In the genomic region with DNA sequence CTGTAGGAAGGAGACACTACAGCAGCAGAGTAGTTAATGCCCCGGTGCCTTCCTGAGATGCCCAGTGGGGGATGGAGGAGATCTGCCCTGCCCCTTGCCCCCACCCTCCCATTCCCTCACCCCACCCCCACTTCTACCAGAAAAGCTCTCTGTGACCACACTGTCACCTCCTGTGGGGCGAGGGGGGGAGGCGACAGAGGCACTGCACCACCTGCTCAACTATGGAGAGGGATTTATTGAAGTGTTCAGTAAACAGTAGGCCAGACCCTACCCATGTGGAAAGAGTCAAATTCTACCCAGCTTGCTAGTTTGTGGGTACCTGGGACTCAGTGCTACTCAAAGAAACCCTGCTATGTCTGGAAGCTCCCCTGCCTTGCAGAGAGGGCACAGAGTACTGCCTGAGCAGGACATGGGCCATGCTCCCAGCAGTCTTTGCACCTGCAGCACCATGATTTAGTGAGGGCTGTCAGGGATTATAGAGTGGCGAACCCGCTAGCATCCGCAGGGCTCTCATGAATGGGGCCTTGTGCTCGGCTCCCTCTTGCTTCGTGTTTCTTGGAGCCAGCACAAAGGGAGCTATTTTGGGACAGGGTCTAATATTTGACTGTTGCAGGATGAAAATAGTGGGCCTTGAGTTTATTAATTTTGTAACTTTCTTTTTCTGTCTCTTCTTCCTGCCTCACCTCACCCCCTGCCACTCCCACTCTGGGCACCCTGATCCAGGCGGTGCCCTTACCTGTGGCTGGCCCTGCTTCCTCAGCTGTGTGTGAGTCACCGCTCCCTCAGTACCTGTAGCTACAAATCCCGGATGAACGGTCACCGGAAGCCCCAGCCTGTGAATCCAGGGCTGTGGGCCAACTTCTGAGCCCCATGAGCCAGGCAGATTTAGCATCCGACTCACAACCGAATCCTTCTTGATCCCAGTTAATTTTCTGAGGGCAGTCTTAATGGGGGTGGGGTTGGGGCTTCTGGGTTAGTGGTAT, we compare ENCODE assay signal across 15 mouse cellular contexts.
DNase-seq lines count a peak whose midpoint lies in the region; ATAC-seq lines count a peak whose summit lies in the region.
"Had no signal": no experiment of that assay in that cellular context is flagged by ENCODE, and none has a peak within 500 bp of the region (broad histone marks: within the 10 kb centered on the region; RNA-seq: fewer than 3 reads in every experiment).

No protein-coding gene starts in this region.

- H3K4me3 ChIP-seq in limb, embryonic 12.5 days (replicated peaks): no peak overlapping the region
- H3K4me3 ChIP-seq in neural tube, embryonic 15.5 days (replicated peaks): no peak overlapping the region
- H3K4me3 ChIP-seq: stomach, embryonic 15.5 days had no signal

- H3K4me1 ChIP-seq in limb, embryonic 12.5 days (replicated peaks): peaks cover 21% of the 10 kb centered on the region
- peaks cover 10% of the 10 kb centered on the region; the same call in 1 of the 2 replicates for H3K4me1 ChIP-seq in neural tube, embryonic 15.5 days
- H3K4me1 ChIP-seq: stomach, embryonic 15.5 days had no signal

- peaks cover 16% of the 10 kb centered on the region for H3K27me3 ChIP-seq in limb, embryonic 12.5 days
- H3K27me3 ChIP-seq in neural tube, embryonic 15.5 days (replicated peaks): no peaks in the 10 kb centered on the region
- H3K27me3 ChIP-seq: stomach, embryonic 15.5 days had no signal

- peak; percentile 76 for ATAC-seq in limb, embryonic 12.5 days (ENCODE audit: insufficient number of reproducible peaks, insufficient read depth, low FRiP score, low TSS enrichment, low read depth)
- peak; percentile 77; the same call in 1 of the 2 replicates for ATAC-seq in neural tube, embryonic 15.5 days (ENCODE audit: low FRiP score)
- ATAC-seq: activated CD4-positive, CD25-positive, alpha-beta regulatory T cell, adult 4 months had no signal

- peak; percentile 52 for DNase-seq in embryo, embryonic 11 days
- no peak for DNase-seq in embryo, embryonic 10 days (ENCODE audit: low spot score)
- peak; percentile 26 for DNase-seq in retina, postnatal 1 day
- DNase-seq in retina, embryonic 14.5 days (ENCODE audit: low spot score): no peak
- no peak for DNase-seq in adrenal gland, adult (ENCODE audit: inconsistent age in 2 of 2, low spot score in 1 of 2)
- DNase-seq in left cerebral cortex, adult 9 months (ENCODE audit: low spot score in 2 of 2): no peak
- DNase-seq: gastrocnemius, postnatal 14 days; heart, postnatal 10 days; kidney, adult 8-10 months; layer of hippocampus, postnatal 36 days had no signal

- H3K27ac ChIP-seq in limb, embryonic 12.5 days: peak overlapping the region; percentile 69
- H3K27ac ChIP-seq in neural tube, embryonic 15.5 days (replicated peaks): no peak overlapping the region
- H3K27ac ChIP-seq: stomach, embryonic 15.5 days had no signal

- H3K4me2 ChIP-seq in limb, embryonic 12.5 days: no peak overlapping the region
- no peak overlapping the region for H3K4me2 ChIP-seq in neural tube, embryonic 15.5 days
- H3K4me2 ChIP-seq: stomach, embryonic 15.5 days had no signal

- no peak overlapping the region for H3K9ac ChIP-seq in limb, embryonic 12.5 days (replicated peaks)
- H3K9ac ChIP-seq in neural tube, embryonic 15.5 days (replicated peaks): no peak overlapping the region
- H3K9ac ChIP-seq: stomach, embryonic 15.5 days had no signal

- H3K9me3 ChIP-seq in limb, embryonic 12.5 days: 0 out of 2 replicates have a peak, but pooled peaks cover 3% of the 10 kb centered on the region
- H3K9me3 ChIP-seq in neural tube, embryonic 15.5 days (replicated peaks): no peaks in the 10 kb centered on the region
- H3K9me3 ChIP-seq: stomach, embryonic 15.5 days had no signal

- WGBS in limb, embryonic 12.5 days: 49% methylated on average over 15 of the region's 15 CpGs
- 35% methylated on average over 15 of the region's 15 CpGs for WGBS in neural tube, embryonic 15.5 days

- H3K36me3 ChIP-seq in limb, embryonic 12.5 days: no peaks in the 10 kb centered on the region
- H3K36me3 ChIP-seq in neural tube, embryonic 15.5 days: no peaks in the 10 kb centered on the region
- H3K36me3 ChIP-seq: G1E; stomach, embryonic 15.5 days had no signal

Comparison
In these comparisons a context has a peak if more than half of its experiments do, and no peak if none do; other contexts are left out.
1. DNase-seq: peak in embryo, embryonic 11 days (single experiment) and retina, postnatal 1 day (single experiment); none in embryo, embryonic 10 days (single experiment), retina, embryonic 14.5 days (single experiment), adrenal gland, adult (0 of 2) and left cerebral cortex, adult 9 months (0 of 2).